In genomic region chr13:116688714-116689113, GRCm38 (mm10) we compare ENCODE assay signal across 33 mouse cellular contexts.
"Had no signal": no experiment of that assay in that cellular context is flagged by ENCODE, and none has a peak within 500 bp of the region (broad histone marks: within the 10 kb centered on the region; RNA-seq: fewer than 3 reads in every experiment).

No protein-coding gene starts in this region.

- H3K9ac ChIP-seq: heart, embryonic 12.5 days; heart, embryonic 13.5 days; heart, embryonic 15.5 days; hindbrain, embryonic 12.5 days; hindbrain, embryonic 13.5 days; hindbrain, embryonic 14.5 days; hindbrain, embryonic 15.5 days; kidney, embryonic 15.5 days had no signal

- H3K4me3 ChIP-seq: heart, embryonic 10.5 days; heart, embryonic 12.5 days; heart, embryonic 13.5 days; heart, embryonic 15.5 days; hindbrain, embryonic 10.5 days; hindbrain, embryonic 12.5 days; hindbrain, embryonic 13.5 days; hindbrain, embryonic 15.5 days; kidney, embryonic 15.5 days; layer of hippocampus, adult 2 months; left cerebral cortex, adult 2 months had no signal

- DNase-seq: heart, postnatal 10 days; heart, postnatal 14 days; heart, postnatal 36 days; heart, postnatal 4 days; kidney, adult 11 months; kidney, adult 18-20 months; kidney, adult 2 months; kidney, adult 8-10 months; kidney, adult 9 months; kidney, postnatal 10 days; kidney, postnatal 14 days; kidney, postnatal 25 days; kidney, postnatal 36 days; kidney, postnatal 4 days; layer of hippocampus, adult 9-11 months; layer of hippocampus, postnatal 36 days had no signal

- H3K4me2 ChIP-seq: heart, embryonic 11.5 days; heart, embryonic 12.5 days; heart, embryonic 13.5 days; heart, embryonic 15.5 days; hindbrain, embryonic 12.5 days; hindbrain, embryonic 13.5 days; hindbrain, embryonic 14.5 days; hindbrain, embryonic 15.5 days; kidney, embryonic 15.5 days had no signal

- H3K4me1 ChIP-seq: heart, embryonic 12.5 days; hindbrain, embryonic 10.5 days; hindbrain, embryonic 12.5 days; hindbrain, embryonic 13.5 days; hindbrain, embryonic 15.5 days; kidney, embryonic 15.5 days had no signal

- H3K27me3 ChIP-seq: heart, embryonic 12.5 days; heart, embryonic 13.5 days; heart, embryonic 15.5 days; hindbrain, embryonic 12.5 days; hindbrain, embryonic 13.5 days; hindbrain, embryonic 15.5 days; kidney, embryonic 15.5 days had no signal

- H3K36me3 ChIP-seq: heart, embryonic 10.5 days; heart, embryonic 12.5 days; heart, embryonic 13.5 days; heart, embryonic 15.5 days; hindbrain, embryonic 10.5 days; hindbrain, embryonic 12.5 days; hindbrain, embryonic 13.5 days; hindbrain, embryonic 15.5 days; kidney, embryonic 15.5 days had no signal

- ATAC-seq: hindbrain, embryonic 16.5 days; hindbrain, postnatal 0 days; inflammation-experienced regulatory T-cells, adult 6 months had no signal

- H3K27ac ChIP-seq: heart, embryonic 10.5 days; heart, embryonic 13.5 days; heart, embryonic 15.5 days; hindbrain, embryonic 10.5 days; hindbrain, embryonic 12.5 days; hindbrain, embryonic 13.5 days; hindbrain, embryonic 14.5 days; hindbrain, embryonic 15.5 days; hindbrain, postnatal 0 days; kidney, embryonic 15.5 days; kidney, postnatal 0 days; layer of hippocampus, adult 2 months; left cerebral cortex, adult 2 months had no signal

- H3K9me3 ChIP-seq: heart, embryonic 10.5 days; heart, embryonic 13.5 days; heart, embryonic 15.5 days; hindbrain, embryonic 12.5 days; hindbrain, embryonic 13.5 days; hindbrain, embryonic 15.5 days; kidney, embryonic 15.5 days had no signal
